Mouse (Mus musculus) layer of hippocampus, adult 11-12 months (tissue): ENCODE results near the gene Hsd17b6.

ENCODE experiments used
- DNase-seq: peaks from one replicate; pipeline ENCODE4 v3.0.0; 2022; ENCODE audit warnings: low spot score

Hsd17b6 gene

DNA sequence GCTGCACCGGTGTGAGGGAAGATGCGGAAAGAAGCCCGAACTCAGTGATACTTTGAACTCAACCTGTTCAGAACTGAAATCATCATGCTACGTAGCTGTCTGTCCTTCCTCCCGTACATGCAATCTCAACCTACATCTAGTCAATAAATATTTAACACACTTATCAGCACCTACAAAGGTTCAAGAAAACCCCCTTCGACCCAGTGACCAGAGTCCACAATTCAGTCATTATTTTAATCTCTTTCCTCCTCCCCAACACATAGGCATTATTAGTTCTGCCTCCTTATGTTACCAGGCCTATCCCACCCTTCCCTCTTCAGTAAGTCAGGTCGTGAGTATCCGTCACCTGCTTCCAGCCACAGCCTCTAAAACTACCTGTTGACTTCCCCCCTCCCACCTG lies 1.9 kb downstream of the Hsd17b6 start:
- no peak for DNase-seq

DNA sequence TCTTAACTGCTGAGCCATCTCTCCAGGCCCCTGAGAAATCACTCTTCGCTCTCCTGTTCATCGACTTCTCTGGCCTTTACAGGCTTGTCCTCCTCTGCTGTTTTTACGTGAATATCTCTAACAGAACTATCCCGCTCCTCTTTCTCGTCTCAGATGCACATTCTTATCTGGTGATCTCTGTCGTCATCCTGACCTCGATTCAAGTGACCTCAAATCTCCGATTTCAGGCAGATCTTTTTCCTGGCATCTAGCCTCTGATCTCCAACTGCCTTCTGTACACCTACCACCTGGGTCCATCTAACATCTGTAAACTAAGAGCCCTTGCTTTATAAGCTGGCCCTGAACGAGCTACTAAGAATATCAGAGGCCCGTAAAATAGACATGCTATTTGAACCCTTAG lies 2.5 kb downstream of the Hsd17b6 start:
- no peak for DNase-seq

DNA sequence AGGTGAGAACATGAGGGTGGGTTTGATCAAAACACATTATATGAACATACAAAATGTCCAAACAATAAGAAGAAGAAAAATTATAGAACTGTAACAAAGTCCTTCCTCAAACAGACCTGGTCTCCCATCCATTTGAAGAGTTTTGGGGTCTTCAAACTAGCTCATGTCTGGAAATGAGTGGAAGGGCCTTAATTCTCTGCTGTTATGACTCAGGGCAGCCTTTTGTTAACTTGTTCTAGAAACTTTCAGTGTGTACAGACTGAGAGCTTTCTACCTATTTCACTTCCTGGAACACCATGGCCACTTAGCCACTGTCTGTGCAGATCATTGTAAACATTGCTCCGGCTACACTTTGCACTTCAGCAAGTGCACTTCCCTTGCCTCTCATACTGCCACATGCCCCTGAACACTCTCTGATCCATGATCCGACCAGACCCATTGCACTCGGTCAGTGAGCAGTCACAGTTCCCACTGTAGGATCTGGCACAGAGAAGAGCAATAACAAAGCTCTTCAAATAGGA lies 4.1 kb downstream of the Hsd17b6 start:
- no peak for DNase-seq

DNA sequence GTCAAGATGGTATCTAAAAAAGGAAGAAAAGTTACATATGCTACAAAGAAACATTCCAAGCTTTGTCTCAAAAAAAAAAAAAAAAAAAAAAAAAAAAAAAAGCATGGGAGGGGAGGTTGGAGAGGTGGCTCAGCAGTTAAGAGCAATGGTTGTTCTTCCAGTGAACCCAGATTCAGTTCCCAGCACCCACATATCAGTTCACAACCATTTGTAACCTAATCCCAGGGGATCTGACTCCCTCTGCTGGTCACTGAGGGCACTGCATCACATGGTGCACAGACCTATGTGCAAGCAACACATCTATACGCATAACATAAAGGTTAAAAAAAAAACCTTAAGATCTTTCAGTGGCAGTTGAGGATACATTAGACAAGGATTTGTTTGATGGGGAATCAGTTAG lies 9.2 kb downstream of the Hsd17b6 start:
- DNase-seq = no peak

DNA sequence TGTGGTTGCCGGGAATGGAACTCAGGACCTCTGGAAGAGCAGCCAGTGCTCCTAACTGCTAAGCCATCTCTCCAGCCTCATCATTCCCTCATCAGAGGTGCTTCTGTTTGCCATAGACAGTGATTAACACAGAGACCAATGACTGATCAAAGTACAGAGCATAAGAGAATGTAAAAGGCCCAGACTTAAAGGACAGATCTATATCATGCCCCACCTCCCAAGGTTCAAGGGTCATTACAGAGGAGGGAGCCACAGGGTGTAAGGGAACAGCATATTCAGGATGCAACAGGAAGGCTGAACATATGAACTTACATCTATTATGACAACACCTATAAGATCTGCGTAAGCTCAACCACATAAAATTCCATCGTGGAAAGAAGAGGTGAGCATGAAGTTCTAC lies 10.7 kb downstream of the Hsd17b6 start:
- no peak for DNase-seq

DNA sequence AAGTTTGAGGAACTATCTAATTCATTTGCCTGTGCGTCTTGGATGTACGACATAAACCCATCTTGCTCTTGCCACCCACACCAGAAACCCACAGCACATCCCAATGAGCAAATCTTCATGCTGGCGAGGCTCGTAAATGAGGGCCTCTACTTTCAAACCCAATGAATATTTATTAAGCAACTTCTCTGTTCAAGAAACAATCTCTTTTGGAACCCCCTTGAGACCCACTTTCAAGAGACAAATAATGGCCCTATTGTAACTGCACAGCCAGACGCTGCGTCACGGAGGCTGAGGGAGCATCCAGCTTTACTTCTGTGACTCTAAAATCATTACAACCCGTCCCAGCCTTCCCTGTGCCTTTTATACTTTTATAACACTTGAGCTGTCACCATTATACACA lies 21.8 kb downstream of the Hsd17b6 start:
- DNase-seq = no peak

DNA sequence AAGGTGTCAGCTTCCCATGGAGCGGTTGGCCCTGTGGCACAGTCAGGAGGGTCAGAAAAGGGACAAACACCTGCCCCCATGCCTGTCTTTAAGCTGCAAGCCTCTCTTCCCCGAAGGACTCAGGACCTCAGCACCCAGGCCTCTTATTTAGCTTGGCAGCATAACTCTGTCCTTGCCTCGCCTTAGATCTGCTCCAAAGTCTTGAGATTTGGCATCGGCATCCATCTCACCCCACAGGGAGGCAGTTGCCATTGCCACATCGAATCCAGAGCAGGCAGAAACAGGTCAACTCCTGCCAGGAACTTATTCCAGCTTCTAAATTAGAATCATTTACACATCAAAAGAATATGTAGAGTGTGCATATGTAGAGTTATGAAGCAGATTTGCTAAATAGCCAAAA lies 22.8 kb downstream of the Hsd17b6 start:
- DNase-seq = no peak

DNA sequence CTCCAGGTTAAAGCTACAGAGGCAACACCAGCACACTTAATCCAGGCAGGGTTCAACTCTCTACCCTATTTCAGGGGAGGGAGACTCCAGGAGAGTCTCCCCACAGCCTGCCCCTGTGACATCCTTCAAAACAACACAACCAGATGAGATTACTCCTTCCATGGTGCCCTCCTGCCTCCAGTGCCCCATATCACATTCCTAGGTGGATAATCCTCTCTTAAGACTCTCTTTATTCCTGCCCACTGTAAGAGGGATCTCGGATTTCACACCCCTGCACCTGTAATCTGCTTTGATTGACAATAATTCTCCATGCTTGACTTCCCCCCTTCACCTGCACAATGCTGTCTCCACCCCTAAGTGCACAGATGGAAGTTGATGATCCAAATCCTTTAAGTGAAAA lies 31.9 kb downstream of the Hsd17b6 start:
- DNase-seq = no peak

DNA sequence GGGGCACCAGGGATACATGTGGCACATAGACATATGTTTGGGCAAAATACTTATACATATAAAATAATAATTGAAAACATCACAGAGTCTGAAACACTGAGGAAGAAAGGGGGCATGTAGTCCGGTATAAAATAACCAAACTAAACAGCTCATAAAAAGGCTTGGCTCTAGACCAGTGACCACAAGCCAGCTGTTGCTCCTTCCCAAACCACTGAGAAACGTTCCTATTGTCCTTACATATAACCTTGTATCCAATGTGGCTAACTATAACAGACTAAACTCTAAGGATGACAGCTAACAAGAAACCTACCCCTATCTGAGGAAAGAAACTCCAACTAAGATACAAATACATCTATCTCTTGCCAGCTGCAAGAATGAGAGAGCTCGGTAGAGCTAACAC lies 33.3 kb downstream of the Hsd17b6 start:
- no peak for DNase-seq

DNA sequence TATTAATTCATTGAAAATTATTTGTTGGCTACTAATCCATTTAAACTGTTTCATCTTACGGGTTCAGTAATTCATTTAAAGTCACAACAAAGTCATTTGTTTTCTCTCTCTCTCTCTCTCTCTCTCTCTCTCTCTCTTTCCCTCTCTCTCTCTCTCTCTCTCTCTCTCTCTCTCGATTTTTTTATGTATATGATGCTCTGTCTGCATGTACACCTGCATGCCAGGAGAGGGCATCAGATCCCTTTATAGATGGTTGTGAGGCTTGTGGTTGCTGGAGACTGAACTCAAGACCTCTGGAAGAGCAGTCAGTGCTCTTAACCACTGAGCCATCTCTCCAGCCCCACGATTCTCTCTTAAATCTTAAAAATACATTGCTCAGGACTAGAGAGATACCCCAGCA lies 36.3 kb downstream of the Hsd17b6 start:
- no peak for DNase-seq

DNA sequence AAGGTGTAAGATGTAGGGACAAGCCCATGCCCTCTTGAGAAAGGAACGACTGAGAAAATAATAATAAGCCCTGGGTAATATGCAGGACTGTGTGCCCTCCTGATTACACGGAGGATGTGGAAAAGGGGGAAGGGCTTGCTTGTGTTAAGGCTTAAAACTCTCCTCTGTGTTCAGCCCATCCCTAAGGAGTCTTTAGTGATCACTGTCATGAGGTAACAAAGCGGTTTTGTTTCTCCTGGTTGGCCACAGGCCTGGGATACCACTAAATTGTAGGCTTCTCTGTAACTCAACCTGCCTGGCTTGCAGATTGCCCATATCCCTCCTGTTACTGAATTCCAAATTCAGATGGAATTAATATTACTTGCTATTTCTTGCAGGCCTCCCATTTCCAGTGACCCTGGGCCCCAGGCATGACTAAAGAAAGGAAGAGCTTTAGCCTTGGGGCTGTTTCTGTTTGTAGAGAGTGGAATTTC lies 37.0 kb downstream of the Hsd17b6 start:
- no peak for DNase-seq

DNA sequence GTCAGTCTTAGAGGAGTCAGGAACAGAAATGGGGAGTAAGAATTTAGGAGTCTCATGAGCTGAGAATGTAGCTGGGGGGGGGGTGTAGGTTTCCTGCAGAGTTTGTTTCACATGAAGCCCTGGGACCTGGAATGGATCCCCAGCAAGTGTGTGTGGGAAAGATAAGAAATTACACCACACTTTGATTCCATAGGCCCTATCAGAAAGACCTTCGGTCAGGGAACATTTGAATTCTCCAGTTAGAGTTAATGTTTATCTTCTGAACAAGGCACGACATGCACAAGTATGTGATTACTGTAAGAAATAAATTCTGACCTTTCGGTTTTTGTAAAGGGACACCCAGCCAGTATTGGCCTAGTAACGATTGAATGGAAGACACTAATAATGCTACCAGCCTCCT lies 37.6 kb downstream of the Hsd17b6 start:
- no peak for DNase-seq

DNA sequence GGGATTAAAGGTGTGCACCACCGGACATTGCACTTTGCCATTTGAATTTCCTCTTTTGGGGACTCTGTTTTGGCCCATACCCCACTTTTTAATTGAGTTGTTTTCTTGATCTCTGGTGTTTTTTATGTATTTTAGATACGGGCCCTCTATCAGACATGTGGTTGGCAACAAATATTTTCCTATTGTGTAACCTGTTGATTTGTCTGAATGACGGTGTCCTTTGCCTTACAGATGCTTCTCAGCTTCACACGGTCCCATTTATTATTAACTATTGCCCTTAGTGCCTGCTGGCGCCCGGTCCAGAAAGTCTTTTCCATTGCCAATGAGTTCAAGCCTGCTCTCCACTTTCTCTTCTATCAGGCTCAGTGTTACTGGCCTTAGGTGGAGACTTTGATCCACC lies 40.9 kb downstream of the Hsd17b6 start:
- DNase-seq = no peak

DNA sequence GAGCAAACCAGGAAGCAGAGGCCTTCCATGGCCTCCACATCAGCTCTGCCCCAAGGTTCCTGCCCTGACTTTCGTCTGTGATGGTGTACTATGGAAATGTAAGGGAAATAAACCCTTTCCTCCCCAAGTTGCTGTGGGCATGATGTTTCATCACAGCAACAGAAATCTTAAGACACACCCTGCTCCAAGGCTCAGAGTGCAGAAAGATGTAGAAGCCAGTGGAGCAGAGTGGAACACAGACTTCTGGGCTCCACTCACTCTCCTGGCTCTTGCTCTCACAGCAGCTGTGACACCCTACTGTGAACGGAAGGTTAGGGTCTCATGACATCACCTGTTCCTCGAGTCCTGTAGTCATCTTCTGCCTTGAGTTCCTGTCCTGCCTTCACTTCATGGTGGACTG lies 43.4 kb downstream of the Hsd17b6 start:
- no peak for DNase-seq

DNA sequence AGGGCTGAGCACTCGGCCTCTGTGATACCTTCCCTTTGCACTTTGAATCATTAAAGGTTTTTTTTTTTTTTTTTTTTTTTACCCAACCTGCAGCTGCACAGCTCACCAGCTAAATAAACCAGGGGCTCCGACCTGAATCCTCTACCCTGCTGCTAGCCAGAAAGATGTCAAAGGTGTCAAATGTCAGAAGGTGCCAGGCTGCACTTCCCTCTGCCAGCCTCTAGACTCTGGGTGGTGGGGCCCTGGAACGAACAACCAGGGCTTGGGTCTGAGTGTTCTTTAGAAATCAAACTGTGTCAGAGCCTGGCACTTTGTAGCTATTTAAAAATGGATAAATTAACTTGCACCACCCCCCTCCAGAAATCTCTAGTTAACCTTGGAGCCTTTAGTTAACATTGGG lies 45.0 kb downstream of the Hsd17b6 start:
- no peak for DNase-seq

DNA sequence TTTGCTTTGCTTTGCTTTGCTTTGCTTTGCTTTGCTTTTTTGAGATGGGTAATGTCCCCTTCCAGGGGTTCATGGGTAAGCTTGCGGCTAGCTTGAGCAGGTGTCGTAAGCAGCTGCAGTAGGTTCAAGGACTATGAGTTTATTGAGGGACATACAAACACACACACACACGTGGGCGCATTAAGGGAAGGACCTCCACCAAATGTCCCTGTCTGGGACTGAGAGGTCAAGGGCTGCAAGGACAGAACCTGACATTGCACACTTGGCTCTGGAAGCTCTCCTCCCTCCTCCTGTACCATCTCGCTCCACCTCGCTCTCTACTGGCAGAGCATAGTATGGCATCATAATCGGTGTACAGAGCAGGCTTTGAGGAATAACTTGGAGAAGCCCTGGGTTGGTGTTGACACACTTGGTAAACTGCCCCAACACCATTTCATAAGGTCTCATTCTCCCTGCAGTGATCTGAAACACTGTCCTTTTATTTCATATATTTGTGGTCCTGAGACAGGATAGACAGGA lies 48.2 kb downstream of the Hsd17b6 start:
- no peak for DNase-seq

DNA sequence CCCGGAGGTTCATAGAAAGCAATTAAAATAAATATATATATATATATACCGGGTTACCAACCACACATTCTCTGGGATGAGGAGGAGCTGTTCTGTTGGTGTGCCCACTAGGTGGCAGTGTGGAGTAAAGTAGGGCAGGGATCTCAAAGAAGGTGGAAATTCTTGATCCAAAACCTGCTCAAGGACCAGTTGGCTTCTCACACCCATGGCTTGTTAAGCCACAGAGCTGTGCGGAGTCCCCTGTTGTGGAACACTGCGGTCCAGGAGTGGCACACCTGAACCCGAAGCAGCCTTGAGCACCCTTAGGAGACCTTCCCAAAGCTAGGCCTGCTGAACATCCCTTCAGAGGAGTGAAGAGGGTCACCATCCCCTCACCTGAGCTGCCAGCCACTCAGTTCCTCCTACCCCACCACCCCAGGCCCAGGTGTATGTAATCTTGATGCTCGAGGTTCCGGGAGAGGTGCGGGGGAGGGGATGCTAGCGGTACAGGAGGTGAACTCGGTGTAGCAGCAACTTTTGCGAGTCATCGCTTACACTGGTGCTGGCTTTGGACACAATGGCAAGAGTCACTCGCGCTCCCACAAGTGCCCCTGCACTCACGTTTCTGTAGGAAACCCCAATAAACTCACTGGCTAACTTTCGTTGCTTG lies 51.1 kb downstream of the Hsd17b6 start:
- peak; percentile 62 for DNase-seq

DNA sequence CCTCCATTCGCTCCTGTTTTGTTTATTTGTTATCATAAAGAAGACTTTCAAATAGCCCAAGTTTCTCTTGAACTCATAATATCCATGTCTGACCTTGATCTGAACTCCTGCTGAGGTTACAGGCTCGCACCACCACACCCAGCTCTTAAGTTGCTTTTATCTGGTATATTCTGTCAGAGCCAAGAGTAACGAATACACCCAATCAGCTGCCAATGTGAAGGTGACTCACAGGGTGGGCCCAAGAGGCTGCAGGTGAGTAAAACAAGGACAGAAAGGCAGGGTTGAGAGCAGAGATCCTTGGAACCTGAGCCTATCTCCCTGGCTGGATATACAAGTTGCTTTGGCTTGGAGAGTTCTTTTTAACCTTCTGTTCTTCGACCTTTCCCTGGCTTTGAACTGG lies 52.4 kb downstream of the Hsd17b6 start:
- no peak for DNase-seq

DNA sequence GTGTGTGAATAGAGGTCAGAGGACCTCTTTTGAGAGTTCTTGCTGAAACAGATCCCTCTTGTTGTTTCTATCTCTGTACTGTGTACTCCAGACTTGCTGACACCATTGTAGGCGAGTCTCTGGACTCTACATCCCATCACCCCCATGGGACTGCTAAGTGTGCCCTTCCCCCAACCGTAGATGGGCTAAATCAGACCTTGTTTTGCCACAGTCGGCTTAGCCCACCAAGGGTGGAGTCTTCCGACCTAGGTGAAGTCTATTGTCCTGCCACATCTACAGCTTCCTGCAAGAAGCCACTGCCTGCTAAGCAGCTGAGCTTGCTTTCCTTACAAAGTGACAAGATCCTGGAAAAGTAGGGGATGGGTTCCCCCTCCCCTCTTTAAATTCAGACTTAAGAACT lies 55.6 kb downstream of the Hsd17b6 start:
- no peak for DNase-seq

DNA sequence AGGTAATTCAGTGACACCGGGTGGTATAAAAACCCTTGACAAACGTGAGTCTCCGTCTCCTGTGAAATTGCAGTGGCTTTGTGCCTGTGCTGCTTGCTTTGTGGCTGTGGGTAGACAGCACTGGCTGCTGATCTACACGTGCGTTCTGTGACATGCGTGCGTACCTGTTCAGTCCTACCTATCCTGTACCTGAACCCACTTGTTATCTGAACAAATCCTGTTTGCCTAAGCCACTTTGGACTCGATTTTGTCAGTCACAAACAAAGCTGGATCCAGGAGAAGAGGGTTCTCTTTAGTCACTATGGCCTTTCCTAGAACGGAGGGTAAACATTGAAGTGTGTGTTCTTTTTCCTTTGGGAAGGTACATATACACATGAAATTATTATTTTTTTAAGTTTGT lies 56.0 kb downstream of the Hsd17b6 start:
- DNase-seq = no peak

DNA sequence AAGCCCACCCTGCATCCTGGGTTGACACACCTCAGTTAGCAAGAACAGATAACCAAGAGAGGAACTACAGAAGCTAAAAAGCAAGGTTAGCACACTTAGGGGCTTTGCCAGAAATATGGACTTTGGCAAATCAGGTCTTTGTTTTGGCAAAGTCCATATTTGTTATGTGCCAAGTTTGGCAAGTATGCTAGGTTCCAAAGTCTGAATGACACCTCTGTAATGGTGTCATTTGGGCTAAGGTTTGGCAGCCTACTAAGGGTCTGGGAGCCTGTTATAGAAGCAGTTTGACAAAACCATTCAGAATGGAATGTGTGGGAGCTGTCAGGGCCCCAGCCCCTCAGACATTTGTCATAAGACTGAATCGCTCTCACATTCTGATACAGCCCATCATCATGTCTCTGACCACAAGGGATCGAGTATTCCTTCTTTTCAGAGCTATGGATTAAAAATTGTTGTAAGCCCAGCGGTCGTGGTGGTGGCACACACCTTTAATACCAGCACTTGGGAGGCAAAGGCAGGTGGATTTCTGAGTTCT lies 57.7 kb downstream of the Hsd17b6 start:
- DNase-seq = no peak

DNA sequence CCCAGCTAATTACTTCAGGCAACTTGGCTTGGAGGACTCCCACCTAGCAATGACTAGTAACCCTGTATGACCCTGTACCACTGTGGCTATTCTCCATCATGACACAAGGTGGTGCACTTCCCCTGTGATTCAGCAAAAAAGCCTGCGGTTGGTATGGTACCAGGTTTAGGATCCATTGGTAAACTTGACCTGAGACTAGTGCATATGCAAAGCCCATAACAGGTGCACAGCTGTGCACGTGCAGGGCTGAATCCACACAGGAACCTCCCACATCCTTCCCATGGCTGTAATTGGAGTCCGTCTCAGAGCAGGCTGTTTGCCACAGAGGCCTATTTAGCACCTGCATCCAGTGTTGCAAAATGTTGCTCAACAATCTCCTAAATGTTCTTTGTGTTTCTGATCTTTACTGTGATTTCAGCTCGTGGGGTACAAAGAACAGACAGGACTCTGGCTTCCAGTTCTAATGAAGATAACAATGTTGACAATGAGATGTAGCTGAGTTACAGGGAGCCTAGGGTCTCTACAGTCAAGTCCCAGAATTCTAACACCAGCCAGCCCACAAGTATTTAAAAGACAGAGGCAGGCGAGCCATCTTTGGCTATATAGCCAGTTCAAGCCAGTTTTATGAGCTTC lies 61.9 kb downstream of the Hsd17b6 start:
- peak; percentile 37 for DNase-seq
